24 mouse cellular contexts compared by ENCODE assay signal in genomic region chr12:116539305-116539704, GRCm38 (mm10). TPM values are rescaled to one million over a fixed set of nuclear protein-coding genes. Genes with fewer than 3 reads are reported as not detected.
DNase-seq lines count a peak whose midpoint lies in the region; ATAC-seq and TF ChIP-seq lines count a peak whose summit lies in the region.
"Had no signal": no experiment of that assay in that cellular context is flagged by ENCODE, and none has a peak within 500 bp of the region (broad histone marks: within the 10 kb centered on the region; RNA-seq: fewer than 3 reads in every experiment).

No protein-coding gene starts in this region.

- DNase-seq in lung, postnatal 0 days (ENCODE audit: low spot score): peak; percentile 8
- no peak for DNase-seq in lung, postnatal 14 days
- DNase-seq in brain, adult 2 months (ENCODE audit: low read depth, low spot score): peak; percentile 54
- DNase-seq in stomach, postnatal 0 days (ENCODE audit: low spot score): no peak
- no peak for DNase-seq in urinary bladder, adult 18-20 months (ENCODE audit: low spot score in 2 of 2)
- no peak for DNase-seq in cerebellum, adult 9-10 months
- DNase-seq: adrenal gland, adult 8-10 months; adrenal gland, postnatal 36 days; cerebellum, adult 11 months; cerebellum, adult 18-20 months; cerebellum, adult 8-10 months; cerebellum, postnatal 10 days; cerebellum, postnatal 25 days; embryo, embryonic 11 days had no signal

- no peak overlapping the region for H3K4me2 ChIP-seq in lung, postnatal 0 days (replicated peaks; ENCODE audit: low read depth, low read length)
- no peak overlapping the region for H3K4me2 ChIP-seq in stomach, postnatal 0 days (replicated peaks; ENCODE audit: low read depth)
- H3K4me2 ChIP-seq: embryonic facial prominence, embryonic 13.5 days; embryonic facial prominence, embryonic 15.5 days; forebrain, embryonic 12.5 days had no signal

- TF ChIP-seq CTCF in lung, postnatal 0 days (IDR thresholded peaks at IDR 0.05): no peak
- no peak for TF ChIP-seq CTCF in stomach, postnatal 0 days (IDR thresholded peaks at IDR 0.05; ENCODE audit: low read depth)

- no peaks in the 10 kb centered on the region for H3K36me3 ChIP-seq in lung, postnatal 0 days (ENCODE audit: insufficient read depth, low read length)
- H3K36me3 ChIP-seq in stomach, postnatal 0 days (ENCODE audit: control insufficient read depth, insufficient read depth, low read length): no peaks in the 10 kb centered on the region
- H3K36me3 ChIP-seq: embryonic facial prominence, embryonic 13.5 days; embryonic facial prominence, embryonic 15.5 days; forebrain, embryonic 10.5 days; forebrain, embryonic 12.5 days; G1E had no signal

- ATAC-seq in lung, postnatal 0 days: no peak
- ATAC-seq in stomach, postnatal 0 days (ENCODE audit: low FRiP score, low TSS enrichment): peak; percentile 84
- ATAC-seq: activated CD4-positive, CD25-positive, alpha-beta regulatory T cell, adult 4 months; forebrain, embryonic 14.5 days; forebrain, embryonic 16.5 days; Patski had no signal

- TF ChIP-seq EP300 in lung, postnatal 0 days (IDR thresholded peaks at IDR 0.05): no peak
- TF ChIP-seq EP300 in stomach, postnatal 0 days (optimal IDR thresholded peaks at IDR 0.05): no peak

- no peak overlapping the region for H3K27ac ChIP-seq in lung, postnatal 0 days (ENCODE audit: low read length)
- no peak overlapping the region; the same call in 1 of the 2 replicates for H3K27ac ChIP-seq in stomach, postnatal 0 days (replicated peaks)
- H3K27ac ChIP-seq: embryonic facial prominence, embryonic 13.5 days; embryonic facial prominence, embryonic 15.5 days; forebrain, embryonic 10.5 days; forebrain, embryonic 12.5 days had no signal

- WGBS in lung, postnatal 0 days: 73% methylated on average over 1 of the region's 1 CpGs
- 70% methylated on average over 1 of the region's 1 CpGs for WGBS in stomach, postnatal 0 days

- H3K4me1 ChIP-seq in lung, postnatal 0 days (ENCODE audit: insufficient read depth, low read depth, low read length): no peaks in the 10 kb centered on the region
- H3K4me1 ChIP-seq in stomach, postnatal 0 days (replicated peaks; ENCODE audit: control insufficient read depth, insufficient read depth): no peaks in the 10 kb centered on the region
- H3K4me1 ChIP-seq: embryonic facial prominence, embryonic 13.5 days; embryonic facial prominence, embryonic 15.5 days; forebrain, embryonic 10.5 days; forebrain, embryonic 12.5 days had no signal

- H3K9ac ChIP-seq in lung, postnatal 0 days (replicated peaks; ENCODE audit: low read depth): no peak overlapping the region
- H3K9ac ChIP-seq in stomach, postnatal 0 days (ENCODE audit: low read length): no peak overlapping the region
- H3K9ac ChIP-seq: embryonic facial prominence, embryonic 13.5 days; embryonic facial prominence, embryonic 15.5 days; forebrain, embryonic 12.5 days had no signal

- H3K4me3 ChIP-seq in lung, postnatal 0 days (ENCODE audit: low read depth, low read length): no peak overlapping the region
- H3K4me3 ChIP-seq in stomach, postnatal 0 days (ENCODE audit: low read depth, low read length): no peak overlapping the region
- H3K4me3 ChIP-seq: embryonic facial prominence, embryonic 13.5 days; embryonic facial prominence, embryonic 15.5 days; erythroblast, embryonic 14.5 days; forebrain, embryonic 10.5 days; forebrain, embryonic 12.5 days had no signal

- H3K9me3 ChIP-seq in lung, postnatal 0 days (ENCODE audit: low read length): no peaks in the 10 kb centered on the region
- H3K9me3 ChIP-seq in stomach, postnatal 0 days (ENCODE audit: control insufficient read depth, low read length): no peaks in the 10 kb centered on the region
- H3K9me3 ChIP-seq: embryonic facial prominence, embryonic 13.5 days; embryonic facial prominence, embryonic 15.5 days; forebrain, embryonic 10.5 days; forebrain, embryonic 12.5 days; G1E had no signal

- no peaks in the 10 kb centered on the region for H3K27me3 ChIP-seq in lung, postnatal 0 days (replicated peaks; ENCODE audit: insufficient read depth, low read length)
- no peaks in the 10 kb centered on the region for H3K27me3 ChIP-seq in stomach, postnatal 0 days (ENCODE audit: control insufficient read depth, insufficient read depth, low read length)
- H3K27me3 ChIP-seq: embryonic facial prominence, embryonic 13.5 days; embryonic facial prominence, embryonic 15.5 days; forebrain, embryonic 12.5 days; Patski had no signal

RNA-seq across cellular contexts. Expression of gene Ptprn2, which starts 53.8 kb away (rescaled TPM):
- 0.21 and 0.24 TPM in 2 replicates for polyA plus RNA-seq in lung, postnatal 0 days (2015; fragmentation: Nextera tagmentation; extraction: Ambion mirVana)
- polyA plus RNA-seq in stomach, postnatal 0 days (2015; fragmentation: Nextera tagmentation; extraction: Ambion mirVana): 5.8 and 6.0 TPM in 2 replicates
- polyA plus RNA-seq: activated CD4-positive, CD25-positive, alpha-beta regulatory T cell, adult 4 months; G1E; Patski had no signal

Comparison
In these comparisons a context has a peak if more than half of its experiments do, and no peak if none do; other contexts are left out.
1. DNase-seq: peak in lung, postnatal 0 days (single experiment) and brain, adult 2 months (single experiment); none in lung, postnatal 14 days (single experiment), stomach, postnatal 0 days (single experiment), urinary bladder, adult 18-20 months (0 of 2) and cerebellum, adult 9-10 months (single experiment).